Mouse (Mus musculus): ENCODE data around the gene Odf4.

GRCm38 (mm10) chr11:68882107-68882506, 44.8 kb downstream of the Odf4 start:
- TF ChIP-seq CTCF (IDR thresholded peaks at IDR 0.05; ENCODE audit: borderline replicate concordance, insufficient read depth, low read length): no peak
- TF ChIP-seq POLR2A (IDR thresholded peaks at IDR 0.05; ENCODE audit: low read depth, low read length): no peak

Data from embryonic fibroblast, embryonic 13.5 days (primary cell).